Comparison of ENCODE assay signal across 8 mouse cellular contexts in genomic region chr1:139438373-139438772, GRCm38 (mm10). TPM values are rescaled to one million over a fixed set of nuclear protein-coding genes. Genes with fewer than 3 reads are reported as not detected.
A peak's percentile ranks its signal among the peaks of the same experiment; 100 is the strongest.
DNase-seq lines count a peak whose midpoint lies in the region; ATAC-seq lines count a peak whose summit lies in the region.

No protein-coding gene starts in this region.

- no peak overlapping the region for H3K27ac ChIP-seq in midbrain, embryonic 11.5 days (ENCODE audit: low read depth, low read length)

- no peak overlapping the region for H3K9ac ChIP-seq in midbrain, embryonic 11.5 days (ENCODE audit: low read length)

- no peaks in the 10 kb centered on the region for H3K9me3 ChIP-seq in midbrain, embryonic 11.5 days (ENCODE audit: control insufficient read depth, low read length)

- H3K4me2 ChIP-seq in midbrain, embryonic 11.5 days = no peak overlapping the region

- no peaks in the 10 kb centered on the region for H3K4me1 ChIP-seq in midbrain, embryonic 11.5 days (ENCODE audit: control insufficient read depth, insufficient read depth, low read length)

- no peak overlapping the region for H3K4me3 ChIP-seq in midbrain, embryonic 11.5 days (ENCODE audit: low read depth, low read length)

- peaks cover 12% of the 10 kb centered on the region for H3K36me3 ChIP-seq in midbrain, embryonic 11.5 days (ENCODE audit: control insufficient read depth, insufficient read depth, low read length)

- DNase-seq in cerebellum, postnatal 10 days = peak; percentile 74 to 76
- no peak for DNase-seq in cerebellum, adult 9-11 months
- peak; percentile 31 for DNase-seq in right cerebral cortex, postnatal 14 days
- DNase-seq in right cerebral cortex, adult 18-20 months = no peak
- DNase-seq in induced T-regulatory cell, adult 2 months (ENCODE audit: low read depth) = peak; percentile 65
- peak; percentile 90 for DNase-seq in midbrain, embryonic 11.5 days (ENCODE audit: low spot score, missing footprints)
- DNase-seq in frontal cortex, postnatal 10 days (ENCODE audit: low spot score in 2 of 2) = no peak
- no peak for DNase-seq in cerebellum, adult 9-10 months

- no peaks in the 10 kb centered on the region for H3K27me3 ChIP-seq in midbrain, embryonic 11.5 days (ENCODE audit: control insufficient read depth, insufficient read depth, low read length)

- ATAC-seq in midbrain, embryonic 11.5 days (ENCODE audit: low FRiP score) = peak; percentile 76

RNA-seq across cellular contexts. Expression of gene Aspm, which starts 16.2 kb away (rescaled TPM):
- polyA plus RNA-seq in midbrain, embryonic 11.5 days (2014; fragmentation: Nextera tagmentation; extraction: Ambion mirVana) = 30.0 and 31.5 TPM in 2 replicates

RNA-seq across cellular contexts. Expression of gene Zbtb41, which starts 16.3 kb away (rescaled TPM):
- polyA plus RNA-seq in midbrain, embryonic 11.5 days (2014; fragmentation: Nextera tagmentation; extraction: Ambion mirVana) = 27.7 and 30.4 TPM in 2 replicates

Comparison
In these comparisons a context has a peak if more than half of its experiments do, and no peak if none do; other contexts are left out.
1. DNase-seq: peak in cerebellum, postnatal 10 days (2 of 2), right cerebral cortex, postnatal 14 days (single experiment), induced T-regulatory cell, adult 2 months (single experiment) and midbrain, embryonic 11.5 days (single experiment); none in cerebellum, adult 9-11 months (single experiment), right cerebral cortex, adult 18-20 months (single experiment), frontal cortex, postnatal 10 days (0 of 2) and cerebellum, adult 9-10 months (single experiment).